Mouse (Mus musculus): ENCODE measurements around the gene 4930432M17Rik. TPM values are rescaled to one million over a fixed set of nuclear protein-coding genes. Genes with fewer than 3 reads are reported as not detected.

The 4930432M17Rik gene
- polyA plus RNA-seq, 1 experiment from 2014 or later = not detected

- Histone ChIP-seq H3K4me1 (ENCODE audit: control insufficient read depth, insufficient read depth, low read length) (no peaks in the 10 kb centered on the region), H3K9me3 (replicated peaks; ENCODE audit: control insufficient read depth, low read length, poor library complexity, severe bottlenecking) (no peaks in the 10 kb centered on the region), H3K27me3 (ENCODE audit: control insufficient read depth, insufficient read depth, low read depth, low read length) (no peaks in the 10 kb centered on the region), H3K27ac (ENCODE audit: low read length) (no peak overlapping the region), H3K9ac (ENCODE audit: low read depth, low read length) (no peak overlapping the region), H3K36me3 (ENCODE audit: control insufficient read depth, insufficient read depth, low read length) (no peaks in the 10 kb centered on the region), H3K4me2 (ENCODE audit: low read length) (no peak overlapping the region), H3K4me3 (ENCODE audit: low read depth, low read length) (no peak overlapping the region)
- 72% methylated on average over 1 of the region's 1 CpGs for WGBS
- ATAC-seq = no peak
Observed at GRCm38 (mm10) chr3:121652186-121652585, 18.4 kb upstream of the 4930432M17Rik start.

- no peaks in the 10 kb centered on the region for H3K27me3 ChIP-seq (ENCODE audit: control insufficient read depth, insufficient read depth, low read depth, low read length)
- no peak overlapping the region for H3K4me2 ChIP-seq (ENCODE audit: low read length)
- ATAC-seq = no peak
- no peak overlapping the region for H3K4me3 ChIP-seq (ENCODE audit: low read depth, low read length)
- no peak overlapping the region for H3K27ac ChIP-seq (ENCODE audit: low read length)
- H3K9me3 ChIP-seq (replicated peaks; ENCODE audit: control insufficient read depth, low read length, poor library complexity, severe bottlenecking) = no peaks in the 10 kb centered on the region
- H3K9ac ChIP-seq (ENCODE audit: low read depth, low read length) = no peak overlapping the region
- 95% methylated on average over 4 of the region's 4 CpGs for WGBS
- no peaks in the 10 kb centered on the region for H3K4me1 ChIP-seq (ENCODE audit: control insufficient read depth, insufficient read depth, low read length)
- no peaks in the 10 kb centered on the region for H3K36me3 ChIP-seq (ENCODE audit: control insufficient read depth, insufficient read depth, low read length)
Observed at GRCm38 (mm10) chr3:121656922-121657321, 13.6 kb upstream of the 4930432M17Rik start.

- Histone ChIP-seq H3K27ac (ENCODE audit: low read length) (no peak overlapping the region), H3K36me3 (ENCODE audit: control insufficient read depth, insufficient read depth, low read length) (no peaks in the 10 kb centered on the region), H3K9me3 (replicated peaks; ENCODE audit: control insufficient read depth, low read length, poor library complexity, severe bottlenecking) (no peaks in the 10 kb centered on the region), H3K9ac (ENCODE audit: low read depth, low read length) (no peak overlapping the region), H3K27me3 (ENCODE audit: control insufficient read depth, insufficient read depth, low read depth, low read length) (no peaks in the 10 kb centered on the region), H3K4me1 (ENCODE audit: control insufficient read depth, insufficient read depth, low read length) (no peaks in the 10 kb centered on the region), H3K4me3 (ENCODE audit: low read depth, low read length) (no peak overlapping the region), H3K4me2 (ENCODE audit: low read length) (no peak overlapping the region)
- ATAC-seq = no peak
- WGBS = 35% methylated on average over 4 of the region's 4 CpGs
Observed at GRCm38 (mm10) chr3:121662705-121663469, 7.7 kb upstream of the 4930432M17Rik start.

GRCm38 (mm10) chr3:121663470-121663847, 7.1 kb upstream of the 4930432M17Rik start:
- Histone ChIP-seq H3K27ac (ENCODE audit: low read length) (no peak overlapping the region), H3K4me2 (ENCODE audit: low read length) (no peak overlapping the region), H3K4me3 (ENCODE audit: low read depth, low read length) (no peak overlapping the region), H3K36me3 (ENCODE audit: control insufficient read depth, insufficient read depth, low read length) (no peaks in the 10 kb centered on the region), H3K9me3 (replicated peaks; ENCODE audit: control insufficient read depth, low read length, poor library complexity, severe bottlenecking) (no peaks in the 10 kb centered on the region), H3K4me1 (ENCODE audit: control insufficient read depth, insufficient read depth, low read length) (no peaks in the 10 kb centered on the region), H3K27me3 (ENCODE audit: control insufficient read depth, insufficient read depth, low read depth, low read length) (no peaks in the 10 kb centered on the region), H3K9ac (ENCODE audit: low read depth, low read length) (no peak overlapping the region)
- WGBS = 94% methylated on average over 9 of the region's 9 CpGs
- no peak for ATAC-seq

GRCm38 (mm10) chr3:121672135-121672790, 1.7 kb downstream of the 4930432M17Rik start:
- Histone ChIP-seq H3K4me3 (ENCODE audit: low read depth, low read length) (no peak overlapping the region), H3K4me1 (ENCODE audit: control insufficient read depth, insufficient read depth, low read length) (no peaks in the 10 kb centered on the region), H3K27ac (ENCODE audit: low read length) (no peak overlapping the region), H3K4me2 (ENCODE audit: low read length) (no peak overlapping the region), H3K36me3 (ENCODE audit: control insufficient read depth, insufficient read depth, low read length) (no peaks in the 10 kb centered on the region), H3K9me3 (replicated peaks; ENCODE audit: control insufficient read depth, low read length, poor library complexity, severe bottlenecking) (no peaks in the 10 kb centered on the region), H3K27me3 (ENCODE audit: control insufficient read depth, insufficient read depth, low read depth, low read length) (no peaks in the 10 kb centered on the region), H3K9ac (ENCODE audit: low read depth, low read length) (no peak overlapping the region)
- WGBS = 77% methylated on average over 5 of the region's 5 CpGs
- ATAC-seq = no peak

- no peaks in the 10 kb centered on the region for H3K9me3 ChIP-seq (replicated peaks; ENCODE audit: control insufficient read depth, low read length, poor library complexity, severe bottlenecking)
- no peak for ATAC-seq
- H3K9ac ChIP-seq (ENCODE audit: low read depth, low read length) = no peak overlapping the region
- H3K27me3 ChIP-seq (ENCODE audit: control insufficient read depth, insufficient read depth, low read depth, low read length) = no peaks in the 10 kb centered on the region
- no peak overlapping the region for H3K4me3 ChIP-seq (ENCODE audit: low read depth, low read length)
- H3K36me3 ChIP-seq (ENCODE audit: control insufficient read depth, insufficient read depth, low read length) = no peaks in the 10 kb centered on the region
- no peaks in the 10 kb centered on the region for H3K4me1 ChIP-seq (ENCODE audit: control insufficient read depth, insufficient read depth, low read length)
- no peak overlapping the region for H3K4me2 ChIP-seq (ENCODE audit: low read length)
- WGBS = 25% methylated on average over 4 of the region's 4 CpGs
- no peak overlapping the region for H3K27ac ChIP-seq (ENCODE audit: low read length)
Observed at GRCm38 (mm10) chr3:121678935-121679334, 8.4 kb downstream of the 4930432M17Rik start.

- ATAC-seq = no peak
- no peaks in the 10 kb centered on the region for H3K36me3 ChIP-seq (ENCODE audit: control insufficient read depth, insufficient read depth, low read length)
- H3K27ac ChIP-seq (ENCODE audit: low read length) = no peak overlapping the region
- H3K9me3 ChIP-seq (replicated peaks; ENCODE audit: control insufficient read depth, low read length, poor library complexity, severe bottlenecking) = no peaks in the 10 kb centered on the region
- no peak overlapping the region for H3K9ac ChIP-seq (ENCODE audit: low read depth, low read length)
- H3K4me3 ChIP-seq (ENCODE audit: low read depth, low read length) = no peak overlapping the region
- no peaks in the 10 kb centered on the region for H3K27me3 ChIP-seq (ENCODE audit: control insufficient read depth, insufficient read depth, low read depth, low read length)
- no peak overlapping the region for H3K4me2 ChIP-seq (ENCODE audit: low read length)
- 16% methylated on average over 3 of the region's 3 CpGs for WGBS
- H3K4me1 ChIP-seq (ENCODE audit: control insufficient read depth, insufficient read depth, low read length) = no peaks in the 10 kb centered on the region
Observed at GRCm38 (mm10) chr3:121679443-121679842, 8.9 kb downstream of the 4930432M17Rik start.

- H3K4me3 ChIP-seq (ENCODE audit: low read depth, low read length) = no peak overlapping the region
- no peak overlapping the region for H3K9ac ChIP-seq (ENCODE audit: low read depth, low read length)
- WGBS = 90% methylated on average over 3 of the region's 3 CpGs
Observed at GRCm38 (mm10) chr3:121680187-121680586, 9.6 kb downstream of the 4930432M17Rik start.

More at GRCm38 (mm10) chr3:121680187-121680586, 9.6 kb downstream of the 4930432M17Rik start:
- Histone ChIP-seq H3K36me3 (ENCODE audit: control insufficient read depth, insufficient read depth, low read length) (no peaks in the 10 kb centered on the region), H3K4me1 (ENCODE audit: control insufficient read depth, insufficient read depth, low read length) (no peaks in the 10 kb centered on the region), H3K9me3 (replicated peaks; ENCODE audit: control insufficient read depth, low read length, poor library complexity, severe bottlenecking) (no peaks in the 10 kb centered on the region), H3K27me3 (ENCODE audit: control insufficient read depth, insufficient read depth, low read depth, low read length) (no peaks in the 10 kb centered on the region), H3K27ac (ENCODE audit: low read length) (no peak overlapping the region), H3K4me2 (ENCODE audit: low read length) (no peak overlapping the region)
- no peak for ATAC-seq
